Mouse (Mus musculus) intestine, postnatal 0 days (tissue): ENCODE results near the gene Cgas. TPM values are rescaled to one million over a fixed set of nuclear protein-coding genes. Genes with fewer than 3 reads are reported as not detected.
A peak's percentile ranks its signal among the peaks of the same experiment; 100 is the strongest.
"Not testable (repeated sequence)": the region's sequence is repeated elsewhere in the genome, so short reads cannot be mapped to it uniquely, and the experiment has no call there.

ENCODE experiments used
- ATAC-seq: fragments of 200-750 bp; cut with Nextera tagmentation; 2 replicates; pipeline ENCODE4 v1.8.0; 2017; ENCODE audit warnings: mild to moderate bottlenecking, moderate TSS enrichment, moderate library complexity
- H3K27ac ChIP-seq: fragments of 300-500 bp; sonication (generic); 2 replicates; pipeline ENCODE4 v1.5.1; 2014; ENCODE audit warnings: mild to moderate bottlenecking, low read depth, low read length, moderate library complexity
- H3K27me3 ChIP-seq: fragments of 300-500 bp; sonication (generic); replicated peaks from 2 replicates; pipeline ENCODE4 v1.6.1; 2014; ENCODE audit warnings: low read length, mixed read lengths; ENCODE audit not compliant: control insufficient read depth, insufficient read depth
- H3K36me3 ChIP-seq: fragments of 300-500 bp; sonication (generic); 2 replicates; pipeline ENCODE4 v1.6.1; 2014; ENCODE audit warnings: mild to moderate bottlenecking, moderate library complexity; ENCODE audit not compliant: control insufficient read depth, insufficient read depth
- H3K4me1 ChIP-seq: fragments of 300-500 bp; sonication (generic); replicated peaks from 2 replicates; pipeline ENCODE4 v1.6.1; 2014; ENCODE audit warnings: antibody characterized with exemption, low read length, mixed read lengths; ENCODE audit not compliant: control insufficient read depth, insufficient read depth
- H3K4me2 ChIP-seq: fragments of 300-500 bp; sonication (generic); replicated peaks from 2 replicates; pipeline ENCODE4 v1.6.1; 2014; ENCODE audit warnings: low read depth, mild to moderate bottlenecking, moderate library complexity
- H3K4me3 ChIP-seq: fragments of 300-500 bp; sonication (generic); 2 replicates; pipeline ENCODE4 v1.5.1; 2014; ENCODE audit warnings: low read depth, low read length
- H3K9ac ChIP-seq: fragments of 300-500 bp; sonication (generic); 2 replicates; pipeline ENCODE4 v1.6.1; 2014; ENCODE audit warnings: mild to moderate bottlenecking, low read depth, low read length
- H3K9me3 ChIP-seq: fragments of 300-500 bp; sonication (generic); 2 replicates; pipeline ENCODE4 v1.6.1; 2016; ENCODE audit warnings: mixed run types; ENCODE audit not compliant: control insufficient read depth
- CTCF ChIP-seq: sonication (generic); IDR thresholded peaks from 2 replicates; pipeline ENCODE4 v1.5.1; 2016; ENCODE audit warnings: low read depth, mild to moderate bottlenecking, control low read depth, antibody characterized with exemption, moderate library complexity
- WGBS: fragments of 180-500 bp; shearing (Covaris S2); extraction: QIAGEN DNeasy Blood & Tissue Kit; methylation state at CpG from one replicate; pipeline ENCODE4 v1.1.7; 2014; 5-methylcytosine and 5-hydroxymethylcytosine counted together
- polyA plus RNA-seq: library from polyadenylated mRNA; unstranded; fragments of >200 nt; fragmentation: Nextera tagmentation; extraction: Ambion mirVana; gene quantifications from 2 replicates; pipeline ENCODE4 v1.2.1, GENCODE M21; 2015

Cgas gene
- polyA plus RNA-seq, 1 experiment from 2014 or later, result 0.96 TPM

GRCm38 (mm10) chr9:78482386-78482785 is 39.3 kb upstream of the Cgas start:
- Histone ChIP-seq H3K9me3 (no peaks in the 10 kb centered on the region), H3K4me3 (peak overlapping the region; percentile 98), H3K27ac (peak overlapping the region; percentile 97), H3K4me1 (no peaks in the 10 kb centered on the region), H3K4me2 (peak overlapping the region; percentile 67), H3K27me3 (no peaks in the 10 kb centered on the region), H3K9ac (peak overlapping the region; percentile 99; the same call in 1 of the 2 replicates), H3K36me3 (peaks cover 19% of the 10 kb centered on the region)
- 14% methylated on average over 3 of the region's 3 CpGs for WGBS
- no peak for TF ChIP-seq CTCF
- ATAC-seq, result no peak

DNA sequence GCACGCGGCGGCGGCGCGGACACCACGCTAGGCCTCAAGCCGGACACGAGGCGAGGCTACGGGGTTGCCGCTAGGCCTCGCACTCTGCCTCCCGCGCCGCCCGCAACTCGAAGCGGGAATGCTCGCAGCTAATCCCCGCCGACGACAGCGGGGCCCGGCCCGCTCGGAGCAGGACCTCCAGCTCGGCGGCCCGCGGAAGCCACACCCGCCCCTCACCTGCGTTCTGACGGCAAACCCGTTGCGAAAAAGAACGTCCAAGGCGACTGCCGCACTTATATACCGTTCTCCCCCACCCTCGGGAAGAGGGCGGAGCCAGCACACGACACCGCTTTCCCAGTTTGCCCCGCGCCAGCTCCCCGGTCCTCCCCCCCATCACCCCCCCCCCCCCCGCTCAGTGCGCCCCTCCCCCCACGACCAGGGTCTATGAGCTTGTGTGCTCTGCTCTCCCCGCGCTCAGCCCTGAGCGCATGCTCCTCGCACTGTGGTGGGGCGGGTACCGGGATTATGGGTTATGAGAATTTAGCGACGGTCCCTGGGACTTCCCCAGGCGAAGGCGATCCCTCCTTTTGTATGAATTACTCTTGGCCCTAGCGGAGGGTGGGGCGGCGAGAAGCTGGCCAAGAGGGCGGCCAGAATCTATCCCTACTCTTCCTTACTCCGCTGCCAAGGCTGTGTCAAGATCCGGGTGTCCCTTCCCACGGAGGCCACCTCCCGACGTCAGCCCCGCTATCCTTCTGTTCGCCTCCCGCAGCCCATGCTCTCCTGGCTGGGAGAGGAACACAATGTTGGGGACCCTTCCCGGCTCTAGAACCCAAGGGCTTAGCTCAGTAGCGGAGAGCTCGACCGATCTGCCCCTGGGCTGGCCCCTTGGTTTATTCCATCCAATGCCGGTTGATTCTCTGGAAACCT is 38.6 kb upstream of the Cgas start:
- ATAC-seq, result peak; percentile 94
- Histone ChIP-seq H3K9ac (peak overlapping the region; percentile 99), H3K36me3 (peaks cover 21% of the 10 kb centered on the region), H3K9me3 (no peaks in the 10 kb centered on the region), H3K4me3 (peak overlapping the region; percentile 98), H3K4me2 (peak overlapping the region; percentile 67), H3K4me1 (no peaks in the 10 kb centered on the region), H3K27ac (peak overlapping the region; percentile 97), H3K27me3 (no peaks in the 10 kb centered on the region)
- WGBS, result under 1% methylated on average over 63 of the region's 77 CpGs
- TF ChIP-seq CTCF, result peak; percentile 16; the same call in 1 of the 2 replicates

DNA sequence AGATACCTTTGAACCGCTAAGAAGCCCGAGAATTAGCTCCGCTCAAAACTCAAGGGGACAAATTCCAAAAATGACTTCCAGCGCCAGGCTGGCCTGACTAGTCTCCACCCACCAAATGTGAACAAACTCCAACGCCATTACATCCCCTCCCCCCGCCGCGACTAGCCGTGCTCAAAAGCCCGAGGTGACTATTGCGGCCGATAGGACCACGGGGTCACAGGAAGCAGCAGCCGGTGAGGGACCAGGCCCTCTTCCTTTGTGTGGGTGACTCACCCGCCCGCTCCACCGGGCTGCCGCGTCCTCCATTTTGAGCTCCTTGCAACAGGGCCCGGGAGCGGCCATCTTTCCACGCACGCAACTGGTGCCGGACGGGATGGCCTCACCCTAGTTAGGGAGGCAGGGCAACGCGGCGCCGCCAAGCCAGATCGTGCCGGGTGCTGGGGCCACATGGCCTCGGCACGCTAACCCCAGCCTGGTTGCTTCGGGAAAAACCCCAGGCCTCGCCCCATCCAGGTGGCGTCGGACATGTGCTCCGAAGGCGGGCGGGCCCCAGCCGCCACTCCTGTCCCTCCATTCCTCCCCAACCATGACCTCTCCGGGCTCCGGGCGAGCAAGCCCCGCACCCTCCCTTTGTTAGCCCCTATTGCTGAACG is 37.8 kb upstream of the Cgas start:
- Histone ChIP-seq H3K4me3 (peak overlapping the region; percentile 98), H3K27me3 (no peaks in the 10 kb centered on the region), H3K9me3 (no peaks in the 10 kb centered on the region), H3K4me1 (no peaks in the 10 kb centered on the region), H3K27ac (peak overlapping the region; percentile 97), H3K9ac (peak overlapping the region; percentile 99), H3K4me2 (peak overlapping the region; percentile 67), H3K36me3 (peaks cover 21% of the 10 kb centered on the region)
- TF ChIP-seq CTCF, result no peak
- ATAC-seq, result peak; percentile 52
- under 1% methylated on average over 46 of the region's 46 CpGs for WGBS

DNA sequence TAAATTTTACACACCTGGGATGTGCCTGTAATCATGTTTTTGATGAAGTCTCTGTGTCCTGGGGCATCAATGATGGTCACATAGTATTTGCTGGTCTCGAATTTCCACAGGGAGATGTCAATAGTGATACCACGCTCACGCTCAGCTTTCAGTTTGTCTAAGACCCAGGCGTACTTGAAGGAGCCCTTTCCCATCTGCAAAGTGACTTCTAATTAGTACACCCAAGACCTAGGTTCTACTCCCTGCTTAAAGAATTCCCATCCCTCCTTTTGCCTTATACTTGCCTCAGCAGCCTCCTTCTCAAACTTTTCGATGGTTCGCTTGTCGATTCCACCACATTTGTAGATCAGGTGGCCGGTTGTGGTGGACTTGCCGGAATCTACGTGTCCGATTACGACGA is 37.2 kb upstream of the Cgas start:
- H3K9ac ChIP-seq, result peak overlapping the region; percentile 99
- not testable (repeated sequence) for H3K9me3 ChIP-seq, H3K27me3 ChIP-seq, H3K4me1 ChIP-seq, ATAC-seq
- H3K36me3 ChIP-seq, result peaks cover 23% of the 10 kb centered on the region
- peak overlapping the region; percentile 67 for H3K4me2 ChIP-seq
- peak overlapping the region; percentile 97; the same call in 1 of the 2 replicates for H3K27ac ChIP-seq
- H3K4me3 ChIP-seq, result peak overlapping the region; percentile 98
- WGBS, result under 1% methylated on average over 13 of the region's 13 CpGs

- peak overlapping the region; percentile 23; the same call in 1 of the 2 replicates for H3K4me3 ChIP-seq
- not testable (repeated sequence) for ATAC-seq, H3K4me1 ChIP-seq, H3K27me3 ChIP-seq, H3K9ac ChIP-seq, H3K27ac ChIP-seq, H3K9me3 ChIP-seq
- H3K4me2 ChIP-seq, result peak overlapping the region; percentile 67
- 19% methylated on average over 6 of the region's 8 CpGs for WGBS
- H3K36me3 ChIP-seq, result peaks cover 25% of the 10 kb centered on the region
These were observed 36.3 kb upstream of the Cgas start for GRCm38 (mm10) chr9:78479308-78479707.

- H3K4me2 ChIP-seq, H3K4me1 ChIP-seq, H3K4me3 ChIP-seq, H3K9me3 ChIP-seq, ATAC-seq, H3K9ac ChIP-seq, H3K27me3 ChIP-seq: not testable (repeated sequence)
- H3K27ac ChIP-seq, result peak overlapping the region; percentile 11; the same call in 1 of the 2 replicates
- 49% methylated on average over 1 of the region's 1 CpGs for WGBS
- H3K36me3 ChIP-seq, result peaks cover 33% of the 10 kb centered on the region
These were observed 35.1 kb upstream of the Cgas start for GRCm38 (mm10) chr9:78478009-78478605.
